Mouse (Mus musculus): ENCODE data around the gene Zfp513.
A peak's percentile ranks its signal among the peaks of the same experiment; 100 is the strongest.

Zfp513 gene

GRCm38 (mm10) chr5:31200327-31200768 is 1.8 kb downstream of the Zfp513 start:
- DNase-seq (ENCODE audit: low spot score in 2 of 2) = peak in 1 of 2 experiments; percentile 71

- DNase-seq (ENCODE audit: low spot score in 2 of 2) = peak in 1 of 2 experiments; percentile 66
Measured at GRCm38 (mm10) chr5:31199893-31200292, 2.2 kb downstream of the Zfp513 start.

GRCm38 (mm10) chr5:31199321-31199892 is 2.7 kb downstream of the Zfp513 start:
- peak in 1 of 2 experiments; percentile 62 for DNase-seq (ENCODE audit: low spot score in 2 of 2)

GRCm38 (mm10) chr5:31198616-31199320 is 3.3 kb downstream of the Zfp513 start:
- DNase-seq (ENCODE audit: low spot score in 2 of 2) = no peak

- DNase-seq (ENCODE audit: low spot score in 2 of 2) = no peak
Measured at GRCm38 (mm10) chr5:31198170-31198569, 3.9 kb downstream of the Zfp513 start.

- DNase-seq (ENCODE audit: low spot score in 2 of 2) = no peak
Measured at GRCm38 (mm10) chr5:31197072-31197471, 5.0 kb downstream of the Zfp513 start.

- no peak for DNase-seq (ENCODE audit: low spot score in 2 of 2)
Measured at GRCm38 (mm10) chr5:31196207-31196606, 5.9 kb downstream of the Zfp513 start.

- no peak for DNase-seq (ENCODE audit: low spot score in 2 of 2)
Measured at GRCm38 (mm10) chr5:31195671-31196070, 6.4 kb downstream of the Zfp513 start.

- DNase-seq (ENCODE audit: low spot score in 2 of 2) = no peak
Measured at GRCm38 (mm10) chr5:31194486-31195485, 7.3 kb downstream of the Zfp513 start.

- no peak for DNase-seq (ENCODE audit: low spot score in 2 of 2)
Measured at GRCm38 (mm10) chr5:31193631-31194281, 8.3 kb downstream of the Zfp513 start.

GRCm38 (mm10) chr5:31192939-31193630 is 9.0 kb downstream of the Zfp513 start, which contains the start of the genes Snx17 and Eif2b4:
Snx17 (plus strand) TSS chr5:31193227.
Eif2b4 (minus strand) TSS chr5:31193430.
- DNase-seq (ENCODE audit: low spot score in 2 of 2) = peak; percentile 99

GRCm38 (mm10) chr5:31192045-31192938 is 9.8 kb downstream of the Zfp513 start:
- DNase-seq (ENCODE audit: low spot score in 2 of 2) = no peak

GRCm38 (mm10) chr5:31190201-31190600 is 11.9 kb downstream of the Zfp513 start:
- no peak for DNase-seq (ENCODE audit: low spot score in 2 of 2)

GRCm38 (mm10) chr5:31188223-31188840 is 13.8 kb downstream of the Zfp513 start:
- no peak for DNase-seq (ENCODE audit: low spot score in 2 of 2)

GRCm38 (mm10) chr5:31183678-31184077 is 18.4 kb downstream of the Zfp513 start:
- no peak for DNase-seq (ENCODE audit: low spot score in 2 of 2)

GRCm38 (mm10) chr5:31181183-31181770 is 20.8 kb downstream of the Zfp513 start:
- no peak for DNase-seq (ENCODE audit: low spot score in 2 of 2)

GRCm38 (mm10) chr5:31179766-31180630 is 22.1 kb downstream of the Zfp513 start, which contains the start of the genes Gm29609 and Gtf3c2:
Gm29609 (minus strand) TSS chr5:31179911.
Gtf3c2 (minus strand) TSS chr5:31180144.
- DNase-seq (ENCODE audit: low spot score in 2 of 2) = peak; percentile 92 to 96

- peak in 1 of 2 experiments; percentile 75 for DNase-seq (ENCODE audit: low spot score in 2 of 2)
Measured at GRCm38 (mm10) chr5:31179301-31179765, 22.8 kb downstream of the Zfp513 start.
